Mouse (Mus musculus) heart, adult 11 months (tissue): Measurements from ENCODE around the gene Stn1.

Experiments
- DNase-seq: peaks from one replicate; pipeline ENCODE4 v3.0.0; 2022

Stn1 gene

DNA sequence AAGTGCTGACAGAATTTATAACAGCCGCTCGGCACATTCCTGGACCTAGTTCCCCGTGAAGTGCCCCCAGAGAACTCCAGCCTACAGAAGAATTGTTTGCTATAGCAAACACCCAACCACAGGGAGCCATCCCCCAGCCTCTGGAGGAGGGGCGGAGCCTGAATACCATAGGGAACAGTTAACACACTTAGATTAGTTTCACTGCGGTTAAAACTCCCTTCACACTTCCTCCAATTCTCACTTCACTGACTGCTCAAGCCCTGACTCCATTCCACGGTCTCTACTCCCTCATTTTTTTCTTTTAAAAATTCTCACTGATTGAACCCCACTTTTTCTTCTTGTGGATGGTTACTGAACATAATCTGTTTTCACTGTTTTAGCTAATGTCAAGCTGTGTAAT lies 1.5 kb upstream of the Stn1 start:
- peak; percentile 91 for DNase-seq

DNA sequence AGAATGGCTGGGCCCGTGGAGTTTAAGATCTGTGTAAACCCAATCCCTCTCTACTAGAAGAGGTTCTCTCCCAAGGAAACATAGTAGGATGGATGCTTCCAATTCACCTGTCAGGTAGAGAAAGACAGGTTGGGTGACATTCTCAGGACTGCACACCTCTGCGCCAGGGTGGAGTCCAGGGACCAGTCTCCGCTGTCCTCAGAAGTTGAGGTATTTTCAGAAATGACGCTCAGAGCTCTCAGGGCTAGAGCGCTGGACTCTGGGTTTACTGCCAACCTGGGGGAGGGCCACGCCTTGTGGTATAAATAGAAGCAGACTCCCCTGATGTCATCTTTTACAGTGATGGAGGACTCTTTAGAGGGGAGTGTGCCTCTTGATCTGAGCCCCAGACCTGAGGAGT lies 572 bp upstream of the Stn1 start:
- peak; percentile 97 for DNase-seq

DNA sequence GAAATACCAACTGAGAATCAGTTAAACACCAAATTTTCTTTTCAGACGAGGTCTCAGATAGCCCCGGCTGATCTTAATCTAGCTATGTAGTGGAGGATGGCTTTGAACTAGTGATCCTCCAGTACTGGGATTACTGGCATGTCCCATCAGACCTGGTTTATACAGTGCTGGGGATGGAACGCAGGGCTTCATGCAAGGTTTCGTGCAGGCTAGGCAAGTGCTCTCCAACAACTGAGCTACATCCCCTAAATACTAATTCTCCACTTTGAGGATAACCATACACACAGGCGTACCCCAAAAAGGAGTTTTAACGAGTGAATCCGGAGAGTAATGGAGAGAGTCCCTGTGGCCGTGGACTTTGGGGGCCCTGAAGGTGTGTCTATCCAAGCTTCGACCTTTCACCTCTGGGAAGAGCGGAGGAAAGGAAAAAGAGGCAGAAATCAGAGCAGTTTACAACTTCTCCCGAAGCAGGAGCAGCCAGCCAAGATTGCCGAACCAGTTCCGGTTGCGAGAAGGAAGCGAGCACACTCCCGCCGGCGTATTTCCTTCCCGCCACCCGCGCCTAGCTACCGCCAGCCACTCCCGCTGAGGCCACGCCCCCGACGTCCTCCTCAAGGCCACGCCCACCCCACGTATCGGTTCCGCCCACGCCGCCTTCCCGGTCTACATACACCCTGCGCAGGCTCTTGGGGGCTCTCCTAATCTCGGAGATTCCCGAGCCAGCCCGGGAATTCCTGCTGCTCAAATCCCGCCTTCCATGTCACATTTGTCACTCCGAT lies 597 bp downstream of the Stn1 start:
- DNase-seq: peak; percentile 100

DNA sequence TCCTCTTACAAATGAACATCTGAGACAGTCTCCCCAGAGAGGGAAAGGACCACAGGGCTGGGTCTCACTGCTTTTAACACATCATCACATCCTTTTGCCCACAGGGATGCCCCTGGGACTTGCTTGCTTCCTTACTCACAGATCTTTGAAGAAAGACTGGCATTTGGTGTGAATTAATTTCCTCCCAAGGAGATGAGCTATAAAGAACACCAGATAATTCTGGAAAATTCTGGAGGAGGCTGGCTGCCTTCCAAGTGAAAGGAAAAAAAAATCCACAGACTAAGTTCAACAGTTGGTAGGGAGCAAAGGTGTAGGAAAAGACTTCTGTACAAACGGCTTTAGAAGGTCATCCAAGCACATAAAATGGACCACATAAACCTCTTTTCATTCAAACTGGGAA lies 3.2 kb downstream of the Stn1 start:
- DNase-seq: peak; percentile 81

DNA sequence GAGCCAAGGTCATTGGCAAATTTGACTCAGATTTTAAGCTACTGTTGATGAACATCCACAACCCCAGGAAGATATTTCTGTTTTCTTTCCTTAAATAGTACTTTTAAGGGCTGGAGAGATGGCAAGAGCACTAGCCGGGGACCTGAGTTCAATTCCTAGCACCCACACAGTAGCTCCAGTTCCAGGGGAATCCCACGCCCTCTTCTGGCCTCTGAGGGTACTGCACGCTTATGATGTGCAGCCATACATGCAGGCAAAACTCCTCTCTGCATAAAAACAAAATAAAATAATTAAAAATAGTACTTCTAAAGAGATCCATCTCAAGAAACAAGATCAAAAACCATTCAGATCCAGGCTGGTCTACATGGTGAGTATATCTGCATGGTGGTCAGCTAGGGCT lies 4.9 kb downstream of the Stn1 start:
- DNase-seq: peak; percentile 22

DNA sequence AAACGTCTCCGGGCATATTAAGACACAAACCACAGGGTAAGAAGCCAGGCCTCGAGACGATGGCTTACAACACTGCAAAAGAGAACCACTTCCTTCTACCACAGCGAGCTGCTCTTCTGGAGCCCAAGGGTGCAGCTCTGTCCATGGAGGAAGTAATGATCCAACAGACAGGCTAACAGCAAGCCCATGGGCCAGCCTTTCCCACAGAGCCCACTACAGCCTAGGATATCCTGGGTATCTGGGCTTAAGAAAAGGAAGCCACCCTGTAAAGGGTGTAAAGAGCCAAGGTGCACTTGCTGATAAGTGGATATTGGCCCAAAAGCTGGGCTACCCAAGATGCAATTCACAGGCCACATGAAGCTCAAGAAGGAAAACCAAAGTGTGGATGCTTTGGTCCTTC lies 6.0 kb downstream of the Stn1 start:
- DNase-seq: peak; percentile 87

DNA sequence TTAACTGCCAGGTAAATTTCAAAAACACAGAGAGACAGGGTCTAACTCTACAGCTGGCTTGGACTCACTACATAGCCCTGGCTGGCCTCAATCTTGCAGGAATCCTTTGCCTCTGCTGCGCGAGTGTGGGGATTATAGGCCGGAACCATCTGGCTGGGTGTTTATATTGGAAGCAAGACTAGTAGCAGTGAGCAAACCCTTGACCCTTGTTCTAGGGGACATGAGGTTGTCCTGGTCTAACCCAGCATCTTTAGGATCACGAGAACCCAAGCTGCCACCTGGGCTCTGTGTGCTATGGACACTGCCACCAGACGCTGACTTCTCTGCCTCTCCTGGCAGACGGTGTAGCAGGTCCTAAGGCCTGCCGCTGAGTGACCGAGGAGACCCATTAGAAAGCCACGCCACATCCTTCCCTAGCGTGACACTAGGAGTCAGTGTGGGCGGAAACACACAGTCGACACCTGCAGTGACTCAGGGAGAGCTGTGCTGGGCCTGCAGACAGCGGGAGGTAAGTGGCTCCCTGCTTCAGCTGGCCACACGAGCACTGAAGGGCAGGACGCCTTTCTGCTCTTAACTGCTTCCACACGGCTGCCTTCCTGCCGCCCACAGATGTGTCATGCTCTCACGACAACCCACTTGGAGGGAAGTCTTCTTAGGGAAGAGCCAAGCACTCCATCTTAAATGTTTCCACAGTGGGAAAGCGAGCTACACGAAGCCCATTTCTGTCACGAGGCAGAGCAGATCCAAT lies 10.9 kb downstream of the Stn1 start:
- peak; percentile 96 for DNase-seq

DNA sequence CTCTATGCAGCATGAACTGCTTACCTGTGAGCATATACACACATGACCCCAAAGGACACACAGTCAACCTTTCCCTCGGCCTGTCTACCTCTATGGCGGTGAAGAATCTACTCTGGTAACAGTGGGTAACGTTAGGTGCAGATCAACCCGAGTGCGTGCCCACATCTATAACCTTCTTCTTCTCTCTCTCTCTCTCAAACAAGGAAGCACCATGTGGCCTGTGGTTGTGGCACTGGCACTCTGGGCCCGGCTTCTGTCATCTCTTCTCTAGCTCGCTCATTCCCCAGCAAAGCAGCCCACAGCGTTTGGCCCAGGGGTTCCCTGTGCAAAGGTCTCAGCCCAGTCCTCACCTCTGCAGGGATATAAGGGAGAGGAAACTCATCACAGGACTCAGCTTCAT lies 12.4 kb downstream of the Stn1 start:
- DNase-seq: no peak

DNA sequence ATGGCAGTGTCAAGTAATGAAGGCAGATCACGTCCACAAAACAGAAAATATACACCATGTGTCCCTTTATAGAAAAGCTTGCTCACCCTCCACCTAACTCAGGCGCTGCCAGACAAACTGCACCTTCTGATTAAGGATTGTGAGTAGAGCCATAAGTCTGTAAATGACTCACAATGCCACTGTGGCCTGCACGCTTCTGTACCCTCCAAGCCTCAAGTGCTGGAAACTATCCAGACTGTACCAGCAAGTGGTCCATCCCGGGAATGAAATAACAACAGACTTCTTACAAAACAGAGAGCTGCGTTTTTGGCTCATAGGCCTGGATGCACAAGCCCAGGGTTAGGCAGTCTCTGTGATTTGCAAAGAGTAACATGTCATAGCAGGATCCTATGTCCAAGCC lies 15.9 kb downstream of the Stn1 start:
- peak; percentile 84 for DNase-seq

DNA sequence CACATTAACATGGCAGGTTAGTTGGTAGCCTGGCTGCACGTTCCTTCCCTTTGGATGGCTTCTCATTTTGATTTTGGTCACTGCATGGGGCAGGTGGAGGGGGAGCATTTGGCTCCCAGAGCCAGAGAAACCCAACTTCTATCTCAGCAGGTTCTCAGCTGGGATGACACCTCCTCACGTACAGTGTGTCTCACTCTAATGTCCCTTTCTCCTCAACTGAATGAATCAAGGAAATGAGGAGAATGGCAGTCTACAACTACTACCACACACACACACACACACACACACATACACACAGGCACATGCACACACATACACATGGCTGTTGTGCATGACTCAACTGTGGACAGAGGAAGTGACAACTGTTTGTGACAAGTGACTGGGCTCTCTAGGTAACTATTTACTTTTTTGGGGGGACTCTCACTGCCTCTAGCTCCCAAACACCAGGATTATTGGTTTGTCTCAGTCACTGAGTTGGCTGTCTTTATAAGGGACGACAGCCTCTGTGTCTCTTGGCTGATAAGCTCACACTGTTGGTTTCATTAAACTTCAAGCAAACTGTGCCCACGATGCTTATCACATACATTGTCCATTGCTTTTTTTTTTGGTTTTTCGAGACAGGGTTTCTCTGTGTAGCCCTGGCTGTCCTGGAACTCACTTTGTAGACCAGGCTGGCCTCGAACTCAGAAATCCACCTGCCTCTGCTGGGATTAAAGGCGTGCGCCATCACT lies 18.0 kb downstream of the Stn1 start:
- DNase-seq: no peak

DNA sequence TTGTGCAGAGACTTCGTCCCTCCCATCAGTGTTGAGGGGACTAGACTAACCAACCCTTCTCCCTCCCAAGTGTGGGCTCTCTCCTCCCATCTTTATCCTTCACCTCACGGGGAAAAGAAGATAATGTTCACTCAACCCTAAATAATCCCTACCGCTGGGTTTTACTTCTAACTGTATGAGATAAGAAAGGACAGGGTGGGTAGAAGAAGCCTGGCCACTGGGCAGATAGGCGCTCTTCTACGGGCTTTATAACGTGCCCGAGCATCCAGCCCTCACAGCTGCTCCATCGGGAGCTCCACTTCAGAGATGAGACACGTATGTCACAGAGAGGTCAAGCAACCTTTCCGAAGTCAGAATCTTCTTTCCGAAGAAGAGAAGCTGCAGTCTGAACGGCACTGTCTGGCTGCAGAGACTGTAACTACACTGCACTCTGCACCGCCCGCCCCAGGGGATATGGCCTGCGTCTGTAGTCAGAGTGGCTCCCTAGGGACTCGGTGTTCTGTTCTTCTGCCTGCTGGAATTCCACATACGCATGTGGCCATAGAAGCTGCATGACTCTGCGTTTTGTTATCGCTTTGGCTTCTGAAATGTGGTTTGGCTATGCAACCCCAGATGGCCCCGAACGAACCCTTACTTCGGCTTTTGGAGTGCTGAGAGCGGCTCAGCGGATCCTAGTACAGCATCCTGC lies 18.7 kb downstream of the Stn1 start:
- DNase-seq: peak; percentile 99

DNA sequence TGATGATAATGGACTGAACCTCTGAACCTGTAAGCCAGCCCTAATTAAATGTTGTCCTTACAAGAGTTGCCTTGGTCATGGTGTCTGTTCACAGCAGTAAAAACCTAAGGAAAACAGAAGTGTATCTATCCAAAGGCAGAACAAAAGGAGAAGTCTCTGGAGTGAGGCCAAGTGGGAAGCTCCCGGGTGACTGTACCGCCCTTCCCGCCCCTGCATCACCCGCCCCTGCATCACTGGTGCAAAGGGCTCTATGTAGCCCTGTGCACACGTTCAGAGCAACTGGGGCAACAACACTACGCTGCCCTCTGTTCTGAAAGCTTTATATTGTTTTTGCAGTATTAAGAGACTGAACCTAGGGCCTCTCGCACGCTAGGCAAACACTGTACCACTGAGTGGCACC lies 19.7 kb downstream of the Stn1 start:
- no peak for DNase-seq

DNA sequence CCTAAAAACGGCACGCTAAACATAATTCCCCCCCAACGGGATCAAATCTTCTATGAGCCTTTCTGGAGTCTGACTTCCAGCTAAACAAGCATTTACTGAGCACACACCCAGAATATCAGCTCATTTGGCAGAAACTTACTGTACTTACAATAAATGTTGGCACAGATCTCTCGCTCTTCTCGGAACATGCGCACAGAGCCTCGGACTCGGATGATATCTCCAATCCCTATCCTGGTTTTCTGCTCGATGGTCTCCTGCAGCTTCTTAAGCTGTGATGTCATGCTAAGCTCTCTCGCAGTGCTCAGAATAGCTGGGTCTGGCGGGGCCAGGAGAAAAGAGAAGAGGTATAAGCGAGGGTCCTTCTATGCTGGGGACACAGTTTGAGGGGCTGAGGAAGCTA lies 20.4 kb downstream of the Stn1 start:
- peak; percentile 92 for DNase-seq

DNA sequence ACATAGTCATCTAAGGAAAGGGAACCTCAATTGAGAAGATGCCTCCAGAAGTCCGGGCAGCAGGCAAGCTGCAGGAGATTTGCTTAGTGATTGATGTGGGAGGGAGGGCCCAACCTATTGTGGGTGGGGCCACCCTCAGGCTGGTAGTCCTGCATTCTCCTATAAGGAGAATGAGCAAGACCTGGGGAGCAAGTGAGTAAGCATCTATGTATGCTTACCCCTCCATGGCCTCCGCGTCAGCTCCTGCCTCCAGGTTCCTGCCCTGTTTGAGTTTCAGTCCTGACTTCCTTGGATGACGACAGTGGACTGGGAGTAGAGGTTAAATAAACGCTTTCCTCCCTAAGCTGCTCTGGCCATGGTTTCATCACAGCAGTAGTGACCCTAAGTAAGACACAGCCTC lies 22.2 kb downstream of the Stn1 start:
- no peak for DNase-seq

DNA sequence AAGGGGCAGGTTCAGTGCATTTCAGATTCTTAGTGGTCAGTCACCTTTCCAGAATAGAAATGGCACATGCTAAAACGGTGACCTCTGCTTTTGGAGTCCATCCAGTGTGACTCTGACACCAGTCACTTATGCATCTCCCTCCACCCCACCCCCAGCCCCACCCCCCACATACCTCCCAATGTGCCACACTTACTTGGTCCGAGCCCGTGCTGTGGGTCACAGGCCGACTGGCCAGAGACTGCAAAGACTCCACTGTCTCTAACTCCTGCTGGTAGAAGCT lies 23.7 kb downstream of the Stn1 start:
- peak; percentile 95 for DNase-seq

DNA sequence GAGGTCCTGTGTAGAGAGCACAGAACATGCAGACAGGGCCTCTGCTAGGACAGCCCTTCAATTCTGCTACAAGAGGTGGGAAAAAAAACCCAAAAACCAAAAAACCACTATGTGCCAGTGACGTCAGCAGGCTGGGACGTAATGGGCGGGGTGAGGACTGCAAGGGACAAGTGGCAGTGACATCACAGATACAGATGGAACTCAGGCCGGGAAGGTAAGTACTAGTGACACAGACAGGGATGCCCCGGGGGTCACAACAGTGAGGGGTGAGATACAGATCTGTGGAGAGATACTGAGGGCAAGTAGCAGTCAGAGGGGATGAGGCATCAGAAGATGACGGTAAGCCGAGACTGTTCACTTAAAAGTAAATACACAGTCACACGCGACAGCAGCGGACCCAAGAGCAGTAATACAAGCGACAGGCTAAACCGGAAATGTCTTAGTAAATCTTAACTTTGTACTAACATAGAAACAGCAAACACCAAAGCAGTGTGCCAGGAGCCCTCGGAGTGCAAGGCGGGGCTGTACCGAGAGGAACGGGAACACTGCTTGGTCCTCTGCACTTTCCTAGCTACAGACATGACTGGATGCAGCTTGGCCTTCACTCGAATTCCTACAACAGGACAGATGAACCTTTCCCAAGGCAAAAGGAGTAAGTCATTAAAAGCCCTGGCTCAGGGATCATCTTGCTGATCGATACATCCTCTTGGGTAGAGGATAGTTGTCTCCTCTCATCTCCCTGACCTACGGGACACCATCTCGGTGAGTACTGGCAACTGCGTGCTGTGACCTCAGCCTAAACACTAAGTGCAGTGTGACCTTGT lies 24.3 kb downstream of the Stn1 start:
- DNase-seq: peak; percentile 91

DNA sequence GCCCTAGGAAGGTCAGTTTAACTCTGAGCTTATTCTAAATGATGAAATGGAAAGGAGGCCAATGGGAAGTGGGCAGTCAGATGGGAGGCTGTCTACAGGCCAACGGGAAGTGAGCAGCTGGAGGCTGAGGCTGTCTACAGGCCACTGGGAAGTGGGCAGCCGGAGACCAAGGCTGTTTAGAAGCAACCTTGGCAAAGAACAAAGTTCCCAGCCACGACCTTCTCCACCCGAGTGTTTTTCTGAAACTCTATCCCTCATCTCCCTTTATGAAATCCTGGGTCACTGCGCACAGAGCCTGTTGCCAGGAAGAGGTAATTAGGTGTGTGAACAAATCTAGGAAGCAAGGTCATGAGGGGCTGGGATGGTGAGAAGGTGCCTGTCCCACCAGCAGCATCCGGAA lies 25.3 kb downstream of the Stn1 start:
- DNase-seq: peak; percentile 94

DNA sequence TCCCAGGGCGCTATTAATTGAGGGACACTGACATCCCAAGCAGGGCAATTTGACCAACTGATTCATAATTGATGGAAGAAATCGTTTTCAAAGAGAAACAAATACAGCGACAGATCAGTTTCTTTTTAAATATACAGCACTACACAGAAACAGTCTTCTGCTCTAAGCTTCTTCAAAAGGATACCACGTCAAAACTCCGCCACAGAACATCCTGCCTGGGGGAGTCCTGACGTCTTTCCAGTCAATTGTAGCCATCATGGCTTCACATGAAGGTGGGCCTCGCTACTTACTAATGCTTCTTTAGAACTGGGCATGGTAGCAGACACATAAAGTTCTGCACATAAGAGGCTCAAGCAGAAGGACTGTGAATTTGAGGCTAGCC lies 26.0 kb downstream of the Stn1 start:
- no peak for DNase-seq

DNA sequence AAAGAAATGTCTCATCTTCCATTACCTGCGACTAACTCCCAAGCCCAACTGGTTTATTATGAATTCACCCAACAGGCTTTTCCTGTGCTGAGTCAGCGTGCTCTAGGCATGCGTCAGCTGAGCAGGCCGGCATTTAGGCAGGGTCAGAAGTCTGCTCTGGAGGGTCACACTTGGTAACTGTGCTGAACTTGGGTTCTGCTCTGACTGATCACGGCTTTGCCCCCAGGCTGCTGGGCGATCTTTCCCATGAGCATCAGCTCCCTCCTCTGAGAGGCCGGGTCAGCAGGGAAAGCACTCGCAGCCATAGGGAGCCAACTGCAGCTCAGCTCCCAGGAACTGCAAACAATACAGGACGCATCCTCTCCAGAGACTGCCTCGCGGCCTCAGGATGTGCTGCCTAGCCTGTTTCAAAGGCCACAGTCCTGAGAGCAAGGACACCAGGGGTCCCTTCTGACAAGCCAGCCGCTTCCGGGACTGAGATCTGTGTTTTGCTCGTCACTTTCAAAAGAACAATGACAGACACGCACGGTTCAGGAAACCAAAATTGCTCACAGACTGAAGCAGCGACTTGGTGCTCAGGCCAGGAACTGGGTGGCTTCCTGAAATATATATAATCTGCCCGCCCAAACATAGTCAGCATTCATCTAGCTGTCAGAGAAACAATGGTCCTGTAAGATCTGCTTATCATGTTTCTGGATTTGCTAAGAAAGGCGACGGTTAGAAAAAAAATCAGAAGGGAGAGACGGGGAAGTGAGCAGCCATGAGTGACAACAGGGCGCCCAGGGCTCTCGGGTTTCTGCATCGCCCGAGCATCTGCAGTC lies 26.6 kb downstream of the Stn1 start:
- peak; percentile 97 for DNase-seq

DNA sequence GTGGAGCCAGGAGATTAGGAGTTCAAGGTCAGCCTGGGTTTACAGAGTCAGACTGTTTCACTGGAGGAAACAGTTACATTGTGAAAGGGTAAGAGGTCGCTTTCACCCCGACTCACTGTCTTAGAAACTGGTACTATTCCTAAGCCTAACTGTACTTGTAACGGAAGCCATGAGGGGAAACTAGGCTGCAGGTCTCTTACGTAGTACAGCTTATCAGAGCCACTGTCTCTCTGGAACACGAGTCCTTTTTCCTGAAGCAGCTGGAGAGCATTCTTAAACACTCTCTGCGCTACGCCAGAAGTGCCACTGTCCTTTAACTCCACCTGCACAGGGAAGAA lies 27.2 kb downstream of the Stn1 start:
- DNase-seq: peak; percentile 89

DNA sequence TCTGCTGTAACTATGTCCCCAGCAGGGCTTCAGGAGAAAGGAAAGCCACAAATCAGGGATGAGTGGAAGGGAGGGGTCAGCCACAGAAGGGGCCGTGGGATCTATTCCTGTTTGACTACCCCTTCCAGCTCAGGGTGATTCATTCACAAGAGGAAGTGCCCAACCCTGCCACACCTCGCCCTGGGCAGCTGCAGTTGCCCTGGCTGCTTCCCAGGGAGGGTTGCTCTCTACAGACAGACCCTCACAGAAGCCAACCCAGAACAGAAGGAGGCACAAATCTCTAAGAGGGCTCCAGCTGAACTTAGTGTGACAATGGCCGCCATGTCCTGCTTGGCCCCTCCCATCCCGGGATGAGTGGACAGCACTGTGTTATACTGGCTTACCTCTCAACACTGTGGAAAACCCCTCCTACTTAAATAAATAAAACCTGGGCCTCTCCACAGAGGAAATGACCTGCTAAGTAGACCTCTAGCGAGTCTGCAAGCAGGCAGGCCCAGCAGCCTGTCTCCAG lies 28.5 kb downstream of the Stn1 start:
- DNase-seq: peak; percentile 95

DNA sequence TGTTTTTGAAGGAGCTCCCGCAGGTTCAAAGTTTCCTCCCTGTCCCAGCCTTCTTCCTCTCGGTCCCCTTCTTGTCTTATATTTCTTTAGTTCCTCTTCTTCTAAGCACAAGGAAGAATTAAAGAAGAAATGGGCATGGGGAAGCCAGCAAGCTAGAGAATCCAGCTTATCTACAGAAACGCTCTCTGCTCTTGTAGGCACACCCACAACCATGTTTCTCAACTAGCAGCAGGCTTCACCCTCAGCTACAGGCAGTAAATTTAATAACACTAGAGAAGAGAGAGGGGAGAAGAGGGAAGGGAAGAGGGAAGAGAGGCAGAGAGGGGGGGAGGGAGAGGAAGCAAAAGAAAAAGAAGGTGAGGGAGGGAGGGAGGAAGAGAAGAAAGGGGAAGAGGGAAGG lies 29.1 kb downstream of the Stn1 start:
- no peak for DNase-seq
